Mouse (Mus musculus) gastrocnemius, postnatal 4 days (tissue): ENCODE results near the gene Smad1. TPM values are rescaled to one million over a fixed set of nuclear protein-coding genes. Genes with fewer than 3 reads are reported as not detected.
"Not testable (repeated sequence)": the region's sequence is repeated elsewhere in the genome, so short reads cannot be mapped to it uniquely, and the experiment has no call there.

Experiments
- DNase-seq, 2 experiments: peaks; one replicate each; pipeline ENCODE4 v3.0.0; 2021 to 2022; ENCODE audit warnings: low spot score in 2 of 2, mixed read lengths in 2 of 2
- long read RNA-seq, 2 experiments: library from polyadenylated mRNA; stranded (forward); transcript quantifications; one replicate each; pipeline ENCODE4 v2.0.0; 2021
- total RNA-seq, 2 experiments: library from RNA; stranded (reverse); gene quantifications; 2 replicates each; pipeline ENCODE4 v1.2.3; 2021

Smad1 gene
- total RNA-seq: 10 to 100 TPM; 53.4 to 56.1 TPM
- long read RNA-seq, experiment 1, transcript Smad1-202 (7 exons, 3,099 nt): major isoform, 87 of 128 reads
- long read RNA-seq, experiment 1, partial matches to known transcripts: 33 of 128 reads
- long read RNA-seq, experiment 1, other reads (novel, unspliced or antisense): 8 of 128 reads
- long read RNA-seq, experiment 2, transcript Smad1-202 (7 exons, 3,099 nt): major isoform, 75 of 118 reads
- long read RNA-seq, experiment 2, partial matches to known transcripts: 33 of 118 reads
- long read RNA-seq, experiment 2, other reads (novel, unspliced or antisense): 10 of 118 reads

DNA sequence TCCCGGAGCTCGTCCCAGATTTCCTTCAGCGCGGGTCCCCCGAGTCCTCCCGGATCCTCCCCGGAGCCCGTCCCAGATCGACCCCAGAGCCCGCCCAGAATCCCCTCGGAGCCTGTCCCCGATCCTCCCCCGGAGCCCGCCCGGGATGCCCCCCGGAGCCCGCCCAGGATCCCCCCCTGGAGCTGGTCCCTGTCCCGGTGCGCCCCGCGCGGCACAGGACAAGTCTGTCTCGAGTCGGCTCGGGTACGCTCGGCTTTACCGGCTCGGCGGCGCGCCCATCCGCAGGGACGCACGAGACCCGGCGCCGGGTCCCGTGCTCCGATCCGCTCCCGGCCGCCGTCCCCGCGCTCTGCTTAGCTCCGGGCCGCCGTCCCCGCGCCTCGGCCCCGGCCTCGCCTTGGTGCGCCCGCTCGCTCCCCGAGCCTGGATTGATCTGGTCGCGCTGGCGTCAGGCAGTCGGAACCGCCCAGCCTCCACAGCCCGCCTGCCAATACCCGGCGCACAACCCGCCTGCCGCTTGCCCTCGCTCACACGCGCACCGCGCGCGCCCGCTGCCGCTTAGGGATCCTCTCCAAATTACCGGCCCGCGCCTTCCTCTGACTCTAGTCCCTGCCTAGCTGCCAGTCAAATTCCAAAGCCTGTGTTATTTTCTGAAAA is at the start of gene Smad1:
Gene Smad1 (minus strand): TSS at position 525 of the 657 bp plus-strand sequence.
- peak; percentile 86 to 92 for DNase-seq

DNA sequence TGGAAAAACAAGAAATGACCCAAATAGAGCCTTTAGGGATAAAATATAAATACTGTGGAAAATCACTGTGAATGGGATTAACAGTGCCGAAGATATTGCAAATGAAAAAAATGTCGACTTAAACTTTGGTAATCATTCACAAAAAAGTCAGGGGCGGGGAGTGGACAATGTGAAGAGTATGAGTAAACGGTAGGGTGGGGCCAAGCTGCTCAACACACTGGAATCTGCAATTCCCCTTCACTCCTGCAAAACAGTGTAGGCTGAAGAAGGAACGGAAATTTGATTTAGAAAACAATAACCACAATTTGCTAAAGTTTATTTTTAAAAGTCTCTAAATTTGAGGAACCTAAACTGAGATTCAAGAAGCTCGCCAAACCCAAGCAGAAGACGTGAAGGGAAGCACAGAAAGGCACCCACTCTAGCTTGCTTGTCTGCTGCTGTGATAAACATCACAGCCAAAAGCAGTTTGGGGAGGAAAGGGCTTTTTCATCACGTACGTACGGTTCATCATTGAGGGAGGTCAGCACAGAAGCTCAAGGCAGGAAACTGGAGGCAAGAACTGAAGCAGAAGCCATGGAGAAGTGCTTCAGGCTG is 48.0 kb upstream of the Smad1 start:
- no peak for DNase-seq

DNA sequence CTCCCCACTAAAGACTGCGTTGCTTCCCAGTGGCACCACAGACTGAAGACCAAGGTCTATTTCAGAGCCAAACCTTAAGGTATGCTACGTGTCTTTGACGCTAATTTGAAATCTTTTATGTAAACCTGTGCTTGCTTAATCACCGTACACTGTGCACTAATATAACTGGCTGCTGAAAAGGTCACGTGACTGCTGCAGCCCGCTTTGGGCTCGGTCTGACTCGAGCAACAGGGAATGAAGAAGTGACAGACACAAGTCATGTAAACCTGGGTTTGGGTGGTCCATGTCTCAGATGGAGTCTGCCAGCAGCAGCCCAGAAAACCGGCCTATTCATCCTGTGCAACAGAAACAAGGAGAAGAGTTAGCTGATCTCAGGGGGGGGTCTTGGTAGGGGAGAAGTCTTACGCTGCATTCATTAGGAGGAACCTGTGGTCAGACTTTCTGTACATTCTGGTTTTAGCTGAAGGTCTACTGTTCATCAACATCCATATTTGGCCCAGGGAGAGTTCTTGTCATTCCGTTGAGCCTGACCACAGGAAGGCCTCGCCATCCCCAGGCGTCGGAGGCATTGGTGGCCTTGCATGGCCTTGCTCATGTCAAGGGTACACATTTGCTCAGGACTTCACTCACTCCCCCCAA is 44.3 kb upstream of the Smad1 start:
- DNase-seq: no peak

DNA sequence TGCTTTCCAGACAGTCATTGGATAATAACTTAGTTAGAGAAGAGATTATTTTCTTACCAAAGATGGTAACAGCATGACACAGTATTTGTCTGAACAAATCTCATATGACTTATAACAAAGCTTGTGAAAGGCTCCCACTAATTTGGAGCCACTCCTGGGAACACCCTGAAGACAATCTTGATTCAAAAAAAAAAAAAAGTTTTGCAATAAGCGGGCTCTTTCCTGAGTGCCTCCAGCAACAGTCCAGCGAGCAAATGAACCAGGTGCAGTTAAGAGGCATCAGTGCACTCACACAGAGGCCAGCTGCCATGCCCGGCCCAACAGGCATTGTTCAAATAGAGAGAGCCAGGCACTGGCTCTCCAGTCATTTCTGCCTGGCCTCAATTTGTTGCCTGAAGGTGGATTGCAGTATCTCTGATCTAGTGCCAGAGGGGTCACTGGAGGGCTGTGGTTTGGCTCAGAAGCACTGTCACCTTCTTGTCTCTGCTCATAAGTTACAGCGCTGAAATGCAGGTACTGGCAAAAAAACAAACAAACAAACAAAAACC is 34.7 kb upstream of the Smad1 start:
- DNase-seq: no peak

DNA sequence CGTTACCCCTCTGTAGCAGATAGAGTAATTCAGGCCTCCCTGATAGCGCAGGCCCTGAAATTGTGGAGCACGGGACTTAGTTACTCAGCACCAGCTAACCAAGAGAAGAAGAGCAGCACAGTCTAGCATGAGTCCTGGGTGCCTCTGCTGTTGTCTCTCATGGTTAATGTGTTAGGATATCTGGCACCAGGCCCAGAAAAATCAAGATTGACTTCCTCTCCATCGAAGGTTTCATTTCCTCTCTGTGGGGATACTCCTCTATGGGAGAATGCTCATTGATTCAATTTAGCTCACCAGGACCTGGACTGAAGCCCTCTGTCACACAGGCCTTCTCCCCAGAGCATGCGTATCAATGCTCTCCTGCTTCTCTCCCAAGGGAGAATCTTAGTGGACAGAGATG is 15.6 kb upstream of the Smad1 start:
- no peak for DNase-seq

DNA sequence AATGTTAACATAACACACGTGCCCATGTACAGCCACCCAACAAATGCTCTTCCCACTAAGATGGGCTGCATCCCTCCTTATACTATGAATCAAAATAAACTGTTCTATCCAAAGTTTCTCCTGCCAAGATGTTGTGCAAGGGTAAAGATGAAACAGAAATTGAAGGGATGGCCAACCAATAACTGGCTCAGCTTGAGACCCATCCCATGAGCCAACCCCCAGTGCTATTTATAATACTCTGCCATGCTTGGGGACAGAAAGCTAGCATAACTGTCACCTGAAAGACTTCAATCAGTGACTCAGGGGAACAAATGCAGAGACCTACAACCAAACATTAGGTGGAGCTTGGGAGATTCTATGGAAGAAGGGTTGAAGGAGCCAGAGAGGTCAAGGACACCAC is 11.2 kb upstream of the Smad1 start:
- DNase-seq: no peak

DNA sequence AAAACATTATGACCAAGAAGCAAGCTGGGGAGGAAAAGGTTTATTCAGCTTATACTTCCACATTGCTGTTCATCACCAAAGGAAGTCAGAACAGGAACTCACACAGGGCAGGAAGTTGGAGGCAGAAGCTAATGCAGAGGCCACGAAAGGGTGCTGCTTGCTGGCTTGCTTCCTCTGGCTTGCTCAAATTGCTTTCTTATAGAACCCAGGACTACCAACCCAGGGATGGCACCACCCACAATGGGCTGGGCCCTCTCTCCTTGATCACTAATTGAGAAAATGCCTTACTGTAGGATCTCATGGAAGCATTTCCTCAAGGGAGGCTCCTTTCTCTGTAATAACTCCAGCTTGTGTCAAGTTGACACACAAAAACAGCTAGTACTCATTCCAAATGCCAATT is 8.0 kb upstream of the Smad1 start:
- not testable (repeated sequence) for DNase-seq

DNA sequence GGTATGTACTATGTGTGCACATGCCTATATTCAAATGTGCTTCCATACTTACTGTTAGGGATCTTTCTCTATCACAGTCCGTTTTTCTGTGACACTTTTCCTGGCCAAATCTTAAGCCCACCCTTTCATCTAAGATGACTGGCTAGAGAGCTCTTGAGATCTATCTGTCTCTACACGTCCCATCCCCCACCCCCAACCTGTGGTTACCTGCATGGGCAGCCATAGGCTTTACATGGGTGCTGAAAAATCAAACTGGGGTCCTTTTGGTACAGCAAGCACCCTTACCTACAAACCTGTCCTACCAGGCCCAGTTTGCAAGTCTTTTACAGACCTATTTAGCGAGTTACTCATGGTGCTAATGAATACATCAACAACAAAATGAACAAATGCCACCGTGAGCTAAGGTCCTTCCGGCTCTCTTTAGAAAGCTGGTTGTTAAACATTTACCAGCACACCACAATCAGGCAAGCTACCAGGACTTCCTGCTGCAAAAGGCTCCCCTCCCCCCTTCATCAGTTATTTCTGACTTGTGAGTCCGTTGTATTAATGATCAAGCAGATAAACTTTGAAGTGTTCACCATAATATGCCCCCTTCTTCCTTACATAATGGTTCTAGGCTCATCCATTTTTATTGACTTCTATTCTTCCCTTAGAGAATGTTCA is 5.7 kb upstream of the Smad1 start:
- no peak for DNase-seq

DNA sequence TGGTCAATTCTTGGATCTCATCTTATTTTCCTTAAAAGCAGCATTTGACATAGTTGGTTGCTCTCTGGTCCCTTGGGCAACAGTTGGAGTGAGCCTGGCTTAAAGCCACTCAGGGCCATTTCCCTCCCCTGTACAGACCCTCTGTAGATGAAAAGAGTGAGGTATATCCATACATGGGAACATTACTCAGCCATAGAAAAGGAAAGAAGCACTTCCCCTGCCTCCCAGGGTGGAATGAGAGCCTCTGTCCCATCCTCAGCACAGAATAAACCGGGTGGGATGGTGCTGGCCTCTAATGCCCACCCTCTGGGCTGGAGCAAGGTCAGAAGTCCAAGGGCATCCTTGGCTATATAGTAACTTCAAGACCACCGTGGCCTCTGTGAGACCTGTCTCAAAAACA is 1.4 kb upstream of the Smad1 start:
- no peak for DNase-seq

DNA sequence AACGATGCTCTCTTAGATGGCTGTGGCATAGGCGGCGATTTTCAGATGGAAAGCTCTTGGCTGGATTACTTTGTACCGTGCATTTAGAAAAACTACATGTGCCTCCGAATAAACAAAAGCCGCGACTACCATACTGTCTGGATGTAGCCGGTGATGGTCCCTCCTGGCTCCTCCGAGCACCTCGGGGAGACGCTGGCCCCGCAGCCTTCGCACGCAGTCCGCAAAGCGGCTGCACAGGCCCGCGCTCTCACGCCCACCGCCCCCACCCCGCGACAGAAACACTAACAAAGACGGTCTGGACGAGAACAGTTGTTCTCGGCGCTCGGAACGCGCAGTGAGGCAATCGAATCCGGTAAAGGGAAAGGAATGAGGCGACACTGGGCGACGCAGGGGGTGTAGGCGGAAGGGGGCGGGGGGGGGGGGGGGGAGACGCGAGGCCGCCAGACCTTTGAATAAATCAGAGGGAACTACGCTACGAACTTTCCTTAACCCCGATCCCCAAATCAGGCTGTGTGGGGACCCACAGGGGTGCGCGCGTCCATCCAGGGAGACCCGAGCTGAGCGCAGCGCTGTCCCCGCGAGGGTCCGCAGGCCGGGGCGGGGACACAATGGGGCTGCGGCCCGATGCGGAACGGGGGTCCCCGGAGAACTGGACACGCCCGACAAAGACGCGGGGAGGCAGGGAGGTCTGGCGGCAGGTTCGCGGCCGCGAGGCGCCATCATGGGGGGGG is 902 bp downstream of the Smad1 start:
- DNase-seq: peak; percentile 38 to 47

DNA sequence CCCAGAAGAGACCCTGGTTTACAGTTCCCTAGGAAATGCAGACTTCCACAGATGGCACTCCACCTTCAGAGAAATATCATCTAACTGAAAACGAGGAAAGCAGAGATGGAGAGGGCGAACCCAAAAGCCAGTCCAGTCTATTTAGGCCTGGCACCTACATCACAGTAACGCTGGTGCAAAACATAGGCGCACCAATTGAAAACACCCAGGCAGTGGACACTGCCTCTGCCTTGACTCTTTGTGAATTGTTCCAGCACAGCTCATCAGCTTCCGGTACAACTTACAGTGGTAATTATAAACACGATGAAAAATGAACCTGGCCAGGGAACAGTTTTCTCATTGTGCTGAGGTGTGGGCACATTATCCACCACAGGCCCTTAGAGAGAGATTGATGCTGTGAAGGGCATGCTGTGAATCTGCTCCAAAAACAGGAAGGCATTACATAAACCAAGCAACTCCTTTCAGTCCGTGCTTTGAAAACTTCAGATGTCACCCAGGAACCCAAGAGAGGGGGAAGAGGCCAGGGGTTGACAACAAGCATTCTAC is 1.5 kb downstream of the Smad1 start:
- DNase-seq: no peak

DNA sequence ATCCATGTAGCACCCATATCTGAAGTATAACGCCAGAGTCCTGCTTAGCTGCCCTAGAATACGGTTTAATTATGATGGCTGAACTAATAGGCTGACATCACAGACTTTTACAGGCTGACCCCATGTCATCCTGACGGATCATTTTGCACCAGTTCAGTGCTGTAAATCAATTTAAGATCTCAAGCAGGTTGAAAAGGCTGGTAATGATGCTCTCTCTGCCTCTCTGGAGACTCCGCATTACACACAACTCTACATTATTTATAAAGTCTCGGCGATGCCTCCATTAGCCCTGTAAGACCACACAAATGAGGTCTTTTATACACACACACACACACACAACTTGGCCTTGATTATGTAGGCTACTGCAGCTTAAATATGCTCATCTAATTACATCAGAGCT is 2.4 kb downstream of the Smad1 start:
- no peak for DNase-seq

DNA sequence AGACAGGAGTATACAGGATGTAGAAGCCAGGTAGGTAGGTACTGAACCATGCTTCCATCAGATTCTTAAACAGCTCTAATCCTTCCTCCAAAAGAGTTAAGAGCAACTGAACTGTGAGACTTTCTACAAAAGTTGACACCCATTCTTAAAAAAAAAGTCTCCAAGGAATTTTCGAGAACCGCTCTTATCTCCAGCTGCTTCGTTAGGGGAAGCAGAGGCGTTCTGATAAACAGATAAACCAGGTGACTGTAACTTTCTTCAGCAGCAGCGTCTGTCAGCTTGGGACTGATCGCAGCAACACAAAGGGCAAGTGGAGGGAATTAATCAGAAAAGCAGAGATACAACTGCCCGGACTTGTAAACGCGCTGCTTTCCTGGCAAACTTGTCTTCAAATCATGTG is 5.3 kb downstream of the Smad1 start:
- no peak for DNase-seq

DNA sequence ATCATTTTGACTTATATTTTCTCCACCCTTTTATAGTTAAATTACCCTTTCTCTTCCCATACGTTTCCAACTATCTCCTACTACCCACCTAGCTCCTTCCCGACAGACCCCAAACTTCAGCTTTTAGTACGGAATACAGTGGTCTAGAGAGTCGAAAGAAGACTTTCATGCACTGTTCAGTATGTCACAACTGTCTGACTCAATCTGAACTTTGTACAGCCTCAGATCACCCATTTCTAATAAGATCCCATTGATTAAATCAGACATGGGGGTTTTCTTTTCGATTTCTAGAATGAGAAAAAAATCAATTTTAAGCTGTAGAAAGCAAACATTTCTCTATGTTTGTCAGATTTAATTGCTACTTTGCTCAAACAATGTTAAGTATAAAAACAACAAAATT is 6.1 kb downstream of the Smad1 start:
- no peak for DNase-seq

DNA sequence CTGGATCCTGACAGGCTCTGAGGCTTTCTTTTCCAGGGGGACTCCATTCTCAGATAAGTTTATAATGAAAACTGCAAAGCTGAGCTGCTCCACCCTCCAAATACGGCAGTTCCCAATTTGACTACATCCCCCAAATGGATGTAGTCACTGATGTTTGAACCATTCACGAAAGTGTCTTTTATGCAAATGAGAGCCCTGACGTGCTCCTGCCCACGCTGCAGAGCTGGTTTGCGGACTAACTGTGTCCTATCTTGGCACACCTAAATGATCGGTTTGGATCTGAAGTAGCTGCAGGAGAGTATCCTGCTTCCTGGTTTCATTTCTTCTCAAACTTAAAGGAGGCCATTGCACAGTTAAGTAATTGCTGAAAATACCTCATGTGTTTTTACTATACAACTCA is 6.7 kb downstream of the Smad1 start:
- no peak for DNase-seq

DNA sequence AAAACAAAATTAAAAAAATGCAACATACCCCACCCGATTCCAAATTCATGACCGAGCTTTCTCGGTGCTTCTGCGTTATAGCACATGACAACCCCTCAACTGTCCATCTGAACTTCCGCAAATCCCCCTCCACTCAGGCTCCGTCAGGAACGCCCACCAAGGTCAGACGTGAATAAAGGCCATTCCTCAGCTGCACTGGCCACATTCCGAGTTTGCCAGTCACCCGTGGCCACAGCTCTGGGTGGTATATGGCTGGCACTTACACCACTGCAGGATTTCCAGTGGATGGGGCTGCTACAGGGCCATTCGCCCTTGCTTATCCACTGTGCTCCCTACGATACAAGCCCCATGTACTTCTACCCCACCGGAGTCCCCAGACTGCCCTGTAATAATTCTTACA is 7.9 kb downstream of the Smad1 start:
- DNase-seq: no peak

DNA sequence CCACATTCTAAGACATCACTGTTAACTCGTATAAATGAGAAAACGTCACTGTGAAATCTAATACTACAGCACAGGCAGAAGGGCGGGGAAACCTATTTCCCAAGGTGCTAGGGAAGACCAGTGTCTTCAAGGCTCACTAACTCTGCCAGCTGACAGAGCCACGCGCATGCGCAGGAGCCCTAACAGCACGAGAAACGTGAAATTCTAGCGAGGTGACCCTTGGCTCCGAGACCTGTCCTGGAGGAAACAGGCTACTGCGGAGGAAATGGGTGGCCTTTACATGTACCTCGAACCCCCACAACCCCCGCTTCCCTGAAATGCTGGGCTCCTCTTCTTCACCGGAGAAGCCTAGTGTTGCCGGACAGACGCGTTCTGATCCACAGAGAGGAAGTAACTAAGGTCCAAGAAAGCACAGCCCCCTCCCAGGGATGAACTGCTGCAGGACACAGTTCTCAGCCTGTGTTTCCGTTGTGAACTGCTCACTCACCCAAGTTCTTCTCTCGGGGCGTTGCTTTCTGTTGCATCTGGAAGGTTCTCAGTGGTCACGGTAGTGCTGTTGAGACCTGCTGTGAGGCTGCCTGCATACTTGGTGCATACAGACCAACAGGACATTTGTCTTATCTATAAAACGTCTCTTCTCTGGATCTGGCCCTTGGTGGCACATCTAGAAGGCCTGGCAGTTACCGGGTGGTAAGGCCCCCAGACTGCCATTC is 10.1 kb downstream of the Smad1 start:
- no peak for DNase-seq

DNA sequence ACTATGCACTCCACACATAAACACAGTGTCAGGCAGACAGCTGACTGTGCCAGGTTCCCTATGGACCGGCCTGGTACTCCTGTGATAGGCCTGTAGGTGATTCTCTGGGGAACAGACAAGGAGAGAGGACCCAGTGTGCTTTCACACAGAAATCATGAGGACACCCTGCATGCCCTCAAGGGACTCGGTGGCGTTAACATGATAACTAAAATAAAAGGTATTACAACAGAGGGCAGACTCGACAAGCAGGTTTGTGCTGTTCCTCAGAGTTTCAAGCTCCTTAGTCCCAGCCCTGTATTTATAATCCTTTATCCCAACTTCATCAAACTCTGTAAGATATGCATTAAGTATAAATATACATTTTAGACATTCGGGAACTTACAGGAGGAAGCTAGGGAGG is 12.5 kb downstream of the Smad1 start:
- DNase-seq: no peak

DNA sequence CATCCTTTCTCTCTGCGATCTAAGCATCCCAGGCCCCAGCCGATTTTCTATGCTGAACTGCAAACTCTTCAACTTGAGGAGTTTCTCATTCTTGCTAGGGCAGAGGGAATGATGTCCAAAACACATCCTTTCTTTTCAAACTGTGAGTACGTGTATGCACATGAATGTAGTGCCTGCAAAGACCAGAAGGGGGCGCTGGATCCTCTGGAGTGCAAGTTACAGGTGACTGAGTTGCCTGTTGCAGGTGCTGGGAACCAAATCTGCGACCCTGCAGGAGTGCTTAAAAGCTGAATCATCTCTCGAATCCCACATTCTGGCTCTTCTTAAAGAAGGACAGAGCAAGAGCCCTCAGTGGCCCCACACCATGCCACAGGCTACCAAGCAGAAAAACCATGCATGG is 13.0 kb downstream of the Smad1 start:
- no peak for DNase-seq
